8 mouse cellular contexts compared by ENCODE assay signal in the genomic region with DNA sequence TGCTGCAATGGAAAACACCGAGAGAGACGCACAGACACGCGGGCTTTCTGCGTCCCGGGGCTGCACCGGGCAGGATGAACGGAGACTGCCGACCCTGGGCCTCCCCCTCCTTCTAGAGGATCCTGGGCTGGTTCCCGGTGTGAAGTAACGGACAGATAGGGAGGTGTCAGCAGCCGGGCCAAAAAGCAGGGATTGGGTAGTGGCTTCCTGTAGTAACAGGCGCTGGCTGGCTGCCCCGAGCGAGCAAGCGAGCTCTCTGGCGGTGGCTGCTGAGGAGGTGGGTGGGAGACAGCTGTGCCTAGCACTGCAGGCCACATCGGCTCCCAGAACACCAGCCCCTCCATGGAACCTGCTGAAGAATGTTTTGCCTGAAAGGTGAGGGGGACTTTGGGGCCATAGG.
DNase-seq lines count a peak whose midpoint lies in the region; ATAC-seq lines count a peak whose summit lies in the region.

No protein-coding gene starts in this region.

- ATAC-seq in megakaryocyte, adult 5-6 weeks (ENCODE audit: poor library complexity, severe bottlenecking): peak; percentile 63

- DNase-seq in R1 (ENCODE audit: low read depth, low spot score): peak; percentile 66
- DNase-seq in embryo, embryonic 10 days (ENCODE audit: low spot score): peak; percentile 68
- DNase-seq in gastrocnemius, postnatal 25 days: peak; percentile 86
- peak; percentile 18 for DNase-seq in induced T-regulatory cell, adult 2 months (ENCODE audit: low read depth)
- peak; percentile 44 to 51 for DNase-seq in left cerebral cortex, postnatal 14 days (ENCODE audit: low spot score in 2 of 2)
- peak; percentile 77 to 78 for DNase-seq in right cerebral cortex, postnatal 10 days (ENCODE audit: low spot score in 2 of 2)
- no peak for DNase-seq in spleen, postnatal 14 days (ENCODE audit: low spot score in 2 of 2)

- intact Hi-C loops in left cerebral cortex, postnatal 14 days (cut with DNase I): no loop called here

Comparison
In these comparisons a context has a peak if more than half of its experiments do, and no peak if none do; other contexts are left out.
1. DNase-seq: peak in R1 (single experiment), embryo, embryonic 10 days (single experiment), gastrocnemius, postnatal 25 days (single experiment), induced T-regulatory cell, adult 2 months (single experiment), left cerebral cortex, postnatal 14 days (2 of 2) and right cerebral cortex, postnatal 10 days (2 of 2); none in spleen, postnatal 14 days (0 of 2).